Mouse (Mus musculus) hindbrain, postnatal 0 days (tissue): ENCODE measurements around the gene Chaf1b. TPM values are rescaled to one million over a fixed set of nuclear protein-coding genes. Genes with fewer than 3 reads are reported as not detected.
A peak's percentile ranks its signal among the peaks of the same experiment; 100 is the strongest.

Experiments used
- ATAC-seq: fragments of 200-750 bp; cut with Nextera tagmentation; 2 replicates; pipeline ENCODE4 v1.8.0; 2017; ENCODE audit warnings: mild to moderate bottlenecking, moderate TSS enrichment, moderate library complexity
- DNase-seq: peaks from one replicate; pipeline ENCODE4 v3.0.0-alpha.2; 2015; ENCODE audit warnings: low spot score
- H3K27ac ChIP-seq: fragments of 300-500 bp; sonication (generic); 2 replicates; pipeline ENCODE4 v1.5.1; 2014; ENCODE audit warnings: mild to moderate bottlenecking
- H3K27me3 ChIP-seq: fragments of 300-500 bp; sonication (generic); 2 replicates; pipeline ENCODE4 v1.6.1; 2014; ENCODE audit warnings: low read length, mixed read lengths; ENCODE audit not compliant: insufficient read depth
- H3K36me3 ChIP-seq: fragments of 300-500 bp; sonication (generic); 2 replicates; pipeline ENCODE4 v1.6.1; 2014; ENCODE audit warnings: low read length, mixed read lengths; ENCODE audit not compliant: insufficient read depth
- H3K4me1 ChIP-seq: fragments of 300-500 bp; sonication (generic); 2 replicates; pipeline ENCODE4 v1.6.1; 2014; ENCODE audit warnings: antibody characterized with exemption, low read length, mixed read lengths; ENCODE audit not compliant: insufficient read depth
- H3K4me2 ChIP-seq: fragments of 300-500 bp; sonication (generic); 2 replicates; pipeline ENCODE4 v1.6.1; 2014; ENCODE audit warnings: low read depth, mild to moderate bottlenecking, low read length, moderate library complexity, mixed read lengths
- H3K4me3 ChIP-seq: fragments of 300-500 bp; sonication (generic); 2 replicates; pipeline ENCODE4 v1.5.1; 2014; ENCODE audit warnings: low read length
- H3K9ac ChIP-seq: fragments of 300-500 bp; sonication (generic); replicated peaks from 2 replicates; pipeline ENCODE4 v1.6.1; 2014; ENCODE audit warnings: mild to moderate bottlenecking, low read length, moderate library complexity, mixed read lengths
- H3K9me3 ChIP-seq: fragments of 300-500 bp; sonication (generic); 2 replicates; pipeline ENCODE4 v1.6.1; 2016; ENCODE audit warnings: low read length, mixed read lengths
- CTCF ChIP-seq: IDR thresholded peaks from 2 replicates; pipeline ENCODE4 v1.5.1; 2016; ENCODE audit warnings: antibody characterized with exemption, control low read depth, low read depth
- WGBS: fragments of 180-500 bp; shearing (Covaris S2); extraction: QIAGEN DNeasy Blood & Tissue Kit; methylation state at CpG from one replicate; pipeline ENCODE4 v1.1.7; 2014; 5-methylcytosine and 5-hydroxymethylcytosine counted together
- polyA plus RNA-seq: library from polyadenylated mRNA; unstranded; fragments of >200 nt; fragmentation: Nextera tagmentation; extraction: Ambion mirVana; gene quantifications from 2 replicates; pipeline ENCODE4 v1.2.1, GENCODE M21; 2015
- total RNA-seq: library from RNA; depleted of rRNA; stranded (reverse); fragments of >200 nt; gene quantifications from 2 replicates; pipeline ENCODE4 v1.2.3, GENCODE M21; 2014; rRNA removed

Gene Chaf1b
- total and polyA plus RNA-seq, 2 experiments from 2014 or later = 9.3 to 18.7 TPM

DNA sequence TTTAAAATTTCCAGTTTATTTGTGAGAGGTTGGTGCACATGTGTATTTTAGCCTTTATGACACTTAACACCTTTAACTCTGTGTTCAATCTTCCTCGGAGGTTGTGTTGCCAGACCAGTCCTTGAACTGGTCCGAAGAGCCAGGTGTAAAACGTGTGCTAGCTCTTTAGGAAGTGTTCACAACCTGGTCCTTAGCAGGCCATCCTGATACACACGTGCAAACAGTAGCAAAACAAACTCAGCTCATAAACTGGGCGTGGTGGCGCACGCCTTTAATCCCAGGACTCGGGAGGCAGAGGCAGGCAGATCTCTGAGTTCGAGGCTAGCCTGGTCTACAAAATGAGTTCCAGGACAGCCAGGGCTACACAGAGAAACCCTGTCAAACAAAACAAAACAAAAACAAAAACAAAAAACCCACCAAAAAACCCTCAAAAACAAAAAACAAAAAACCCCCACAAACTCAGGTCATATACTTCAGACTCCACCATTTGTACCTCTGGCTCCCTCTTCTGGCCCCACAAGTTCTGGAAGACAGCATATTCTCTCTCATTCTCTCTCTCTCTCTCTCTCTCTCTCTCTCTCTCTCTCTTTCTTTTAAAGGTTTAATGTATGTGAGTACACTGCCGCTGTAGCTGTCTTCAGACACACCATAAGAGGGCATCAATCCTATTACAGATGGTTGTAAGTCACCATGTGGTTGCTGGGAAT is 59.2 kb downstream of the Chaf1b start:
- Histone ChIP-seq H3K4me3 (no peak overlapping the region), H3K9ac (no peak overlapping the region), H3K9me3 (no peaks in the 10 kb centered on the region), H3K36me3 (no peaks in the 10 kb centered on the region), H3K27me3 (no peaks in the 10 kb centered on the region), H3K4me1 (no peaks in the 10 kb centered on the region), H3K4me2 (no peak overlapping the region), H3K27ac (no peak overlapping the region)
- DNase-seq (no peak), ATAC-seq (no peak)
- peak; percentile 11; the same call in 1 of the 2 replicates for TF ChIP-seq CTCF
- WGBS = 94% methylated on average over 10 of the region's 10 CpGs

GRCm38 (mm10) chr16:93944301-93944700 is 60.6 kb downstream of the Chaf1b start:
- Histone ChIP-seq H3K27ac (no peak overlapping the region), H3K9ac (no peak overlapping the region), H3K4me2 (no peak overlapping the region), H3K9me3 (no peaks in the 10 kb centered on the region), H3K4me3 (no peak overlapping the region), H3K36me3 (no peaks in the 10 kb centered on the region), H3K4me1 (no peaks in the 10 kb centered on the region), H3K27me3 (no peaks in the 10 kb centered on the region)
- no peak for ATAC-seq
- DNase-seq = no peak
- TF ChIP-seq CTCF = no peak
- 80% methylated on average over 6 of the region's 6 CpGs for WGBS

- ATAC-seq (no peak), DNase-seq (no peak)
- no peak overlapping the region for H3K4me2 ChIP-seq
- H3K36me3 ChIP-seq = no peaks in the 10 kb centered on the region
- no peak overlapping the region for H3K4me3 ChIP-seq
- no peaks in the 10 kb centered on the region for H3K27me3 ChIP-seq
- WGBS = 86% methylated on average over 4 of the region's 4 CpGs
- no peak; the same call in 1 of the 2 replicates for TF ChIP-seq CTCF
- H3K4me1 ChIP-seq = no peaks in the 10 kb centered on the region
- H3K27ac ChIP-seq = no peak overlapping the region
- H3K9me3 ChIP-seq = no peaks in the 10 kb centered on the region
- no peak overlapping the region for H3K9ac ChIP-seq
Observed at GRCm38 (mm10) chr16:93947396-93947795, 63.7 kb downstream of the Chaf1b start.

Other genes with a start within 250 kb of the Chaf1b start
- 0.58 and 5.1 TPM in 2 replicates for gene Cbr3, start 200.7 kb upstream of the Chaf1b start, total RNA-seq
- 4.8 and 5.4 TPM in 2 replicates for gene Cbr3, start 200.7 kb upstream of the Chaf1b start, polyA plus RNA-seq
- gene Dop1b, start 172.0 kb upstream of the Chaf1b start, total RNA-seq = 60.9 and 74.8 TPM in 2 replicates
- gene Dop1b, start 172.0 kb upstream of the Chaf1b start, polyA plus RNA-seq = 25.4 and 26.8 TPM in 2 replicates
- 19.2 and 25.2 TPM in 2 replicates for gene Morc3, start 51.8 kb upstream of the Chaf1b start, total RNA-seq
- gene Morc3, start 51.8 kb upstream of the Chaf1b start, polyA plus RNA-seq = 22.2 and 24.1 TPM in 2 replicates
- 1.0 TPM in 1 of 2 replicates, not detected in the other for gene Cldn14, start 124.9 kb downstream of the Chaf1b start, total RNA-seq
- gene Cldn14, start 124.9 kb downstream of the Chaf1b start, polyA plus RNA-seq = 0.23 and 0.28 TPM in 2 replicates
- 0.11 TPM in 1 of 2 replicates, not detected in the other for gene Sim2, start 201.0 kb downstream of the Chaf1b start, total RNA-seq
- 0.05 TPM in 1 of 2 replicates, not detected in the other for gene Sim2, start 201.0 kb downstream of the Chaf1b start, polyA plus RNA-seq